Mouse (Mus musculus) embryonic stem cell, embryonic (primary cell): ENCODE measurements at regions not wholly inside any gene's neighbourhood (a gene's known extent, or its start where the extent isn't known, plus 50 kb on each side); places are given as distances from the start of the nearest gene placed in this dataset.
"Not testable (repeated sequence)": the region's sequence is repeated elsewhere in the genome, so short reads cannot be mapped to it uniquely, and the experiment has no call there.

ENCODE experiments used
- CTCF ChIA-PET, 4 experiments: fragments of 300-600 bp in 2 of 4; fragments of 350-600 bp in 2 of 4; sonication (Branson Sonifier 250); formaldehyde crosslinking; loops; one replicate each; lab custom pipeline; 2022; ENCODE audit warnings: inconsistent platforms in 2 of 4; lab: Charles Lee
- POLR2A ChIA-PET, 4 experiments: fragments of 300-600 bp in 2 of 4; fragments of 350-600 bp in 2 of 4; sonication (Branson Sonifier 250); formaldehyde crosslinking; loops; one replicate each; lab custom pipeline; 2022; ENCODE audit warnings: antibody characterized with exemption in 4 of 4, inconsistent platforms in 1 of 4; lab: Charles Lee

- ChIA-PET POLR2A (no interaction called here), CTCF (no interaction called here)
These were observed 97.3 kb upstream of the Trim24 start for GRCm38 (mm10) chr6:37773294-37773693.

- POLR2A ChIA-PET = no interaction called here
- CTCF ChIA-PET = interaction anchor here in 2 of 4 experiments (0.6 kb wide), 2 partner anchors 87 to 263 kb away, joined by 3 to 5 read pairs; no protein-coding TSS in a partner anchor
These were observed 95.5 kb upstream of the Trim24 start for GRCm38 (mm10) chr6:37775151-37775550.

- ChIA-PET CTCF (no interaction called here), POLR2A (interaction anchor here in 1 of 4 experiments (0.6 to 1.3 kb wide), 3 partner anchors 10 to 172 kb away, joined by 3 to 10 read pairs (median 4); no protein-coding TSS in a partner anchor)
These were observed 90.7 kb upstream of the Trim24 start for GRCm38 (mm10) chr6:37779893-37780292.

- ChIA-PET POLR2A (no interaction called here), CTCF (no interaction called here)
These were observed 88.7 kb upstream of the Trim24 start for GRCm38 (mm10) chr6:37781894-37782293.

- POLR2A ChIA-PET, CTCF ChIA-PET: not testable (repeated sequence)
These were observed 85.3 kb upstream of the Trim24 start for GRCm38 (mm10) chr6:37785280-37785679.

GRCm38 (mm10) chr6:37785741-37786140 lies 84.9 kb upstream of the Trim24 start:
- ChIA-PET POLR2A (no interaction called here), CTCF (no interaction called here)

DNA sequence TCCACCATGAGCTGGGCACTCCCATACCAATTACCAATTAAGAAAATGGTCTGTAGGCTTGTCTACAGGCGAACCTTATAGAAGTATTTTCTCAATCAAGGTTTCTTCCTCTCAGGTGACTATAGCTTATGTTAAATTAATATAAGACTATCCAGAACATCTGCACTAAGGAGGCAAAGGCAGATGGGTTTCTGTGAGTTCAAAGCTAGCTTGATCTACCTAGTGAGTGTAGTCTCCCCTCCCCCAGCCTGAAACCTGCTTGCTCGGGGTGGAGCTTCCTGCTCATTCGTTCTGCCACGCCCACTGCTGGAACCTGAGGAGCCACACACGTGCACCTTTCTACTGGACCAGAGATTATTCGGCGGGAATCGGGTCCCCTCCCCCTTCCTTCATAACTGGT lies 82.8 kb upstream of the Trim24 start:
- ChIA-PET POLR2A (interaction anchor here in 2 of 4 experiments (0.5 to 1.5 kb wide), 5 partner anchors 11 to 169 kb away, joined by 3 to 4 read pairs (median 4); no protein-coding TSS in a partner anchor), CTCF (interaction anchor here in 2 of 4 experiments (0.6 kb wide), 2 partner anchors 41 to 166 kb away, joined by 4 read pairs; no protein-coding TSS in a partner anchor)

- ChIA-PET CTCF (no interaction called here), POLR2A (interaction anchor here in 1 of 4 experiments (1.0 kb wide), 1 partner anchor 9 kb away, joined by 3 read pairs; no protein-coding TSS in a partner anchor)
These were observed 79.7 kb upstream of the Trim24 start for GRCm38 (mm10) chr6:37790878-37791277.

GRCm38 (mm10) chr6:37794211-37794610 lies 76.4 kb upstream of the Trim24 start:
- POLR2A ChIA-PET = interaction anchor here in 1 of 4 experiments (0.6 kb wide), 1 partner anchor 234 kb away, joined by 4 read pairs; no protein-coding TSS in a partner anchor
- CTCF ChIA-PET = interaction anchor here in 1 of 4 experiments (0.7 kb wide), 1 partner anchor 15 kb away, joined by 5 read pairs; no protein-coding TSS in a partner anchor

- CTCF ChIA-PET = no interaction called here
- POLR2A ChIA-PET = no interaction called here
These were observed 75.6 kb upstream of the Trim24 start for GRCm38 (mm10) chr6:37795001-37795400.

DNA sequence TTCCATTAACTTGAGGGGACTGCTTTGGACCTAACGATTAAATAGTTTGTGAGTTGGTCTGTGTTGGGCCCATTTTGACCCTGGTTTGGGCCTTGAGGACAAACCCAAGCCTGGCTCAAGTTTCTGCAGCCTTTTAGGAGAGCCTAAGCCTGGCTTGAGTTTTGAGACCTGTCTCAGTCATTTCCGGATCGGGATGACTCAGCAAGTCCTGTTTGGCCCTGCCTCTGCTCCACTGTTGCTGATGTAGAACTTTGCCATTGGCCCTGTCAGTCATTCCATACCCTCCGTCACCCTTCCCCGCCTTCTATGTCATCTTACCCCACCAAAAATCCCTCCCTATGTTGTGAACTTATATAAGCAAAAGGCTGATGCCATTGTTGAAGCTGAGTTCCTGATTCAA lies 67.4 kb upstream of the Trim24 start:
- CTCF ChIA-PET = no interaction called here

GRCm38 (mm10) chr6:37805896-37806295 lies 64.7 kb upstream of the Trim24 start:
- POLR2A ChIA-PET = interaction anchor here in 1 of 4 experiments (1.2 kb wide), 1 partner anchor 66 kb away, joined by 3 read pairs; no protein-coding TSS in a partner anchor
- CTCF ChIA-PET = not testable (repeated sequence)

More for the DNA sequence above, 67.4 kb upstream of the Trim24 start:
- POLR2A ChIA-PET = no interaction called here

GRCm38 (mm10) chr6:37806529-37807191 lies 64.0 kb upstream of the Trim24 start:
- CTCF ChIA-PET = not testable (repeated sequence)
- POLR2A ChIA-PET = interaction anchor here in 2 of 4 experiments (0.7 kb wide), 2 partner anchors 449 to 547 kb away, joined by 3 to 5 read pairs; no protein-coding TSS in a partner anchor

DNA sequence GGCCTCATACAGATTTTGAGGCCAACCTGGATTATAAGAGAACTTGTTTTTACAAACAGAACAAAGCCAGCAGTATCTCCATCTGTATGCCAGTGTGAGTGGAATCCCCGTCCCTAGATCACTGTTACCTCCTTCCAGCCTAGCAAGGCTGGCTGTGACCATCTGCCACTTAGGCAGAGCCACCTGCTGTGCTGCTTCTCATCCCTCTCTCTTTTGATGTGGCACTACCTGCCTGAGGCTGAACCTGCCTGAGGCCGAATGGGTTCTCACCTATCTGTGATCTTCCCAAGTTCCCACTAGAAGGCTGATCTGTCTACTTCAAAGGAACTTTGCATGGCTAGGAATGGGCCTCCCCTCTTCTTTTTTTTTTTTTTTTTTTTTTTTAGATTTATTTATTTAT lies 55.4 kb upstream of the Trim24 start:
- POLR2A ChIA-PET = interaction anchor here in 1 of 4 experiments (1.4 kb wide), 1 partner anchor 10 kb away, joined by 3 read pairs; no protein-coding TSS in a partner anchor
- CTCF ChIA-PET = not testable (repeated sequence)
